Mouse (Mus musculus) stomach, embryonic 14.5 days (tissue): Measurements from ENCODE around the gene Tln2. TPM values are rescaled to one million over a fixed set of nuclear protein-coding genes. Genes with fewer than 3 reads are reported as not detected.

Experiments used
- ATAC-seq: fragments of 200-750 bp; cut with Nextera tagmentation; 2 replicates; pipeline ENCODE4 v1.8.0; 2017; ENCODE audit warnings: low read depth, moderate TSS enrichment; ENCODE audit not compliant: insufficient number of reproducible peaks, insufficient read depth, low FRiP score
- H3K27ac ChIP-seq: fragments of 300-500 bp; sonication (generic); 2 replicates; pipeline ENCODE4 v1.5.1; 2014; ENCODE audit warnings: mild to moderate bottlenecking, low read length, moderate library complexity, mixed read lengths
- H3K27me3 ChIP-seq: fragments of 300-500 bp; sonication (generic); 2 replicates; pipeline ENCODE4 v1.6.1; 2014; ENCODE audit warnings: low read length, control low read depth, mixed read lengths; ENCODE audit not compliant: control insufficient read depth, insufficient read depth
- H3K36me3 ChIP-seq: fragments of 300-500 bp; sonication (generic); 2 replicates; pipeline ENCODE4 v1.6.1; 2014; ENCODE audit warnings: mild to moderate bottlenecking, control low read depth, low read length, moderate library complexity, mixed read lengths; ENCODE audit not compliant: control insufficient read depth, insufficient read depth
- H3K4me1 ChIP-seq: fragments of 300-500 bp; sonication (generic); 2 replicates; pipeline ENCODE4 v1.6.1; 2014; ENCODE audit warnings: low read length, control low read depth, mixed read lengths; ENCODE audit not compliant: control insufficient read depth, insufficient read depth
- H3K4me2 ChIP-seq: fragments of 300-500 bp; sonication (generic); replicated peaks from 2 replicates; pipeline ENCODE4 v1.6.1; 2014; ENCODE audit warnings: low read depth, low read length, control low read depth
- H3K4me3 ChIP-seq: fragments of 300-500 bp; sonication (generic); 2 replicates; pipeline ENCODE4 v1.5.1; 2014; ENCODE audit warnings: low read depth, low read length, control low read depth
- H3K9ac ChIP-seq: fragments of 300-500 bp; sonication (generic); replicated peaks from 2 replicates; pipeline ENCODE4 v1.6.1; 2014; ENCODE audit warnings: low read depth, mild to moderate bottlenecking, control low read depth, low read length, moderate library complexity, mixed read lengths
- H3K9me3 ChIP-seq: fragments of 300-500 bp; sonication (generic); 2 replicates; pipeline ENCODE4 v1.6.1; 2016; ENCODE audit warnings: low read depth, low read length, control low read depth; ENCODE audit not compliant: control insufficient read depth
- WGBS: fragments of 180-500 bp; shearing (Covaris S2); extraction: QIAGEN DNeasy Blood & Tissue Kit; methylation state at CpG from one replicate; pipeline ENCODE4 v1.1.7; 2014; 5-methylcytosine and 5-hydroxymethylcytosine counted together
- polyA plus RNA-seq: library from polyadenylated mRNA; unstranded; fragments of >200 nt; fragmentation: Nextera tagmentation; extraction: Ambion mirVana; gene quantifications from 2 replicates; pipeline ENCODE4 v1.2.1, GENCODE M21; 2014

The Tln2 gene
- polyA plus RNA-seq, 1 experiment from 2014 or later: 56.1 TPM

- no peaks in the 10 kb centered on the region for H3K27me3 ChIP-seq
- H3K4me1 ChIP-seq: no peaks in the 10 kb centered on the region
- no peaks in the 10 kb centered on the region for H3K36me3 ChIP-seq
- H3K9ac ChIP-seq: no peak overlapping the region
- H3K4me3 ChIP-seq: no peak overlapping the region
- H3K4me2 ChIP-seq: no peak overlapping the region
- WGBS: 82% methylated on average over 5 of the region's 5 CpGs
- H3K27ac ChIP-seq: no peak overlapping the region
- H3K9me3 ChIP-seq: no peaks in the 10 kb centered on the region
- ATAC-seq: no peak
These were observed 198.0 kb downstream of the Tln2 start for GRCm38 (mm10) chr9:67361511-67361910.

- Histone ChIP-seq H3K27ac (no peak overlapping the region), H3K9ac (no peak overlapping the region), H3K9me3 (no peaks in the 10 kb centered on the region), H3K36me3 (no peaks in the 10 kb centered on the region; the same call in 1 of the 2 replicates), H3K27me3 (no peaks in the 10 kb centered on the region), H3K4me2 (no peak overlapping the region), H3K4me1 (no peaks in the 10 kb centered on the region), H3K4me3 (no peak overlapping the region)
- ATAC-seq: no peak
- 85% methylated on average over 14 of the region's 14 CpGs for WGBS
These were observed 205.1 kb downstream of the Tln2 start for GRCm38 (mm10) chr9:67354356-67354755.

GRCm38 (mm10) chr9:67353365-67353764, 206.1 kb downstream of the Tln2 start:
- no peak overlapping the region for H3K9ac ChIP-seq
- no peak overlapping the region for H3K4me2 ChIP-seq
- ATAC-seq: no peak
- 69% methylated on average over 7 of the region's 7 CpGs for WGBS
- no peak overlapping the region for H3K27ac ChIP-seq
- H3K4me1 ChIP-seq: no peaks in the 10 kb centered on the region
- H3K36me3 ChIP-seq: no peaks in the 10 kb centered on the region; the same call in 1 of the 2 replicates
- H3K9me3 ChIP-seq: no peaks in the 10 kb centered on the region
- no peak overlapping the region for H3K4me3 ChIP-seq
- H3K27me3 ChIP-seq: no peaks in the 10 kb centered on the region

GRCm38 (mm10) chr9:67348983-67349382, 210.5 kb downstream of the Tln2 start:
- no peak for ATAC-seq
- Histone ChIP-seq H3K36me3 (no peaks in the 10 kb centered on the region), H3K27ac (no peak overlapping the region), H3K4me2 (no peak overlapping the region), H3K27me3 (no peaks in the 10 kb centered on the region), H3K4me3 (no peak overlapping the region), H3K4me1 (no peaks in the 10 kb centered on the region), H3K9ac (no peak overlapping the region), H3K9me3 (no peaks in the 10 kb centered on the region)
- 81% methylated on average over 7 of the region's 7 CpGs for WGBS

- Histone ChIP-seq H3K9me3 (no peaks in the 10 kb centered on the region), H3K27me3 (no peaks in the 10 kb centered on the region), H3K4me1 (no peaks in the 10 kb centered on the region), H3K27ac (no peak overlapping the region), H3K9ac (no peak overlapping the region), H3K4me3 (no peak overlapping the region), H3K36me3 (peaks cover under 1% of the 10 kb centered on the region; the same call in 1 of the 2 replicates), H3K4me2 (no peak overlapping the region)
- 97% methylated on average over 5 of the region's 5 CpGs for WGBS
- ATAC-seq: no peak
These were observed 212.3 kb downstream of the Tln2 start for GRCm38 (mm10) chr9:67347184-67347583.

GRCm38 (mm10) chr9:67331281-67331680, 228.2 kb downstream of the Tln2 start:
- ATAC-seq: no peak
- no peaks in the 10 kb centered on the region; the same call in 1 of the 2 replicates for H3K36me3 ChIP-seq
- H3K9ac ChIP-seq: no peak overlapping the region
- no peaks in the 10 kb centered on the region for H3K9me3 ChIP-seq
- WGBS: 81% methylated on average over 3 of the region's 3 CpGs
- H3K27ac ChIP-seq: no peak overlapping the region
- H3K4me3 ChIP-seq: no peak overlapping the region
- no peak overlapping the region for H3K4me2 ChIP-seq
- no peaks in the 10 kb centered on the region for H3K27me3 ChIP-seq
- no peaks in the 10 kb centered on the region for H3K4me1 ChIP-seq

- WGBS: 61% methylated on average over 3 of the region's 3 CpGs
- Histone ChIP-seq H3K27me3 (no peaks in the 10 kb centered on the region), H3K4me1 (no peaks in the 10 kb centered on the region), H3K4me3 (no peak overlapping the region), H3K9ac (no peak overlapping the region), H3K4me2 (no peak overlapping the region), H3K36me3 (no peaks in the 10 kb centered on the region), H3K27ac (no peak overlapping the region), H3K9me3 (no peaks in the 10 kb centered on the region)
- ATAC-seq: no peak
These were observed 231.1 kb downstream of the Tln2 start for GRCm38 (mm10) chr9:67328451-67328850.

GRCm38 (mm10) chr9:67321886-67322285, 237.6 kb downstream of the Tln2 start:
- Histone ChIP-seq H3K27ac (no peak overlapping the region), H3K4me2 (no peak overlapping the region), H3K9ac (no peak overlapping the region), H3K9me3 (no peaks in the 10 kb centered on the region), H3K4me3 (no peak overlapping the region), H3K27me3 (no peaks in the 10 kb centered on the region), H3K36me3 (no peaks in the 10 kb centered on the region), H3K4me1 (no peaks in the 10 kb centered on the region)
- WGBS: 89% methylated on average over 6 of the region's 6 CpGs
- ATAC-seq: no peak

GRCm38 (mm10) chr9:67315356-67315755, 244.1 kb downstream of the Tln2 start:
- Histone ChIP-seq H3K36me3 (no peaks in the 10 kb centered on the region), H3K4me2 (no peak overlapping the region), H3K9ac (no peak overlapping the region), H3K4me3 (no peak overlapping the region), H3K4me1 (no peaks in the 10 kb centered on the region), H3K27ac (no peak overlapping the region), H3K27me3 (no peaks in the 10 kb centered on the region), H3K9me3 (no peaks in the 10 kb centered on the region)
- 5% methylated on average over 3 of the region's 3 CpGs for WGBS
- ATAC-seq: no peak
